Mouse (Mus musculus) midbrain, embryonic 10.5 days (tissue): ENCODE measurements around the gene Pum1. TPM values are rescaled to one million over a fixed set of nuclear protein-coding genes. Genes with fewer than 3 reads are reported as not detected.
A peak's percentile ranks its signal among the peaks of the same experiment; 100 is the strongest.

Source experiments
- DNase-seq: peaks from one replicate; pipeline ENCODE4 v3.0.0-alpha.2; 2017; ENCODE audit warnings: low spot score
- H3K27ac ChIP-seq: fragments of 300-500 bp; sonication (generic); replicated peaks from 2 replicates; pipeline ENCODE4 v1.5.1; 2016; ENCODE audit warnings: mild to moderate bottlenecking
- H3K27me3 ChIP-seq: fragments of 300-500 bp; sonication (generic); 2 replicates; pipeline ENCODE4 v1.6.1; 2016; ENCODE audit warnings: low read depth, mild to moderate bottlenecking; ENCODE audit not compliant: poor library complexity, severe bottlenecking
- H3K36me3 ChIP-seq: fragments of 300-500 bp; sonication (generic); 2 replicates; pipeline ENCODE4 v1.6.1; 2016; ENCODE audit warnings: mild to moderate bottlenecking, moderate library complexity
- H3K4me1 ChIP-seq: fragments of 300-500 bp; sonication (generic); 2 replicates; pipeline ENCODE4 v1.6.1; 2016
- H3K4me3 ChIP-seq: fragments of 300-500 bp; sonication (generic); 2 replicates; pipeline ENCODE4 v1.5.1; 2016; ENCODE audit warnings: mild to moderate bottlenecking, moderate library complexity
- H3K9me3 ChIP-seq: fragments of 300-500 bp; sonication (generic); replicated peaks from 2 replicates; pipeline ENCODE4 v1.6.1; 2016; ENCODE audit warnings: mild to moderate bottlenecking
- WGBS: fragments of 180-500 bp; shearing (Covaris S2); methylation state at CpG from one replicate; pipeline ENCODE4 v1.1.7; 2016; 5-methylcytosine and 5-hydroxymethylcytosine counted together
- polyA plus RNA-seq: library from polyadenylated mRNA; unstranded; fragments of >200 nt; fragmentation: Nextera tagmentation; extraction: Ambion mirVana; gene quantifications from 2 replicates; pipeline ENCODE4 v1.2.1, GENCODE M21; 2016

Gene Pum1
- polyA plus RNA-seq, 1 experiment from 2014 or later, result 117 TPM

- no peak overlapping the region; the same call in 1 of the 2 replicates for H3K27ac ChIP-seq
- 88% methylated on average over 8 of the region's 8 CpGs for WGBS
- no peaks in the 10 kb centered on the region for H3K27me3 ChIP-seq
- DNase-seq, result no peak
- H3K36me3 ChIP-seq, result peaks cover 16% of the 10 kb centered on the region
- peaks cover 47% of the 10 kb centered on the region for H3K4me1 ChIP-seq
- H3K9me3 ChIP-seq, result no peaks in the 10 kb centered on the region
- H3K4me3 ChIP-seq, result no peak overlapping the region
These were observed 152.7 kb downstream of the Pum1 start for GRCm38 (mm10) chr4:130815860-130816259.

- Histone ChIP-seq H3K36me3 (peaks cover 40% of the 10 kb centered on the region), H3K4me3 (no peak overlapping the region), H3K4me1 (peaks cover 8% of the 10 kb centered on the region), H3K27me3 (no peaks in the 10 kb centered on the region), H3K27ac (no peak overlapping the region), H3K9me3 (no peaks in the 10 kb centered on the region)
- WGBS, result 90% methylated on average over 3 of the region's 3 CpGs
- no peak for DNase-seq
These were observed 156.7 kb downstream of the Pum1 start for GRCm38 (mm10) chr4:130819806-130820205.

- 0 out of 2 replicates have a peak, but pooled peaks cover 3% of the 10 kb centered on the region for H3K4me1 ChIP-seq
- H3K27me3 ChIP-seq, result no peaks in the 10 kb centered on the region
- 91% methylated on average over 7 of the region's 7 CpGs for WGBS
- DNase-seq, result no peak
- H3K9me3 ChIP-seq, result no peaks in the 10 kb centered on the region
- H3K4me3 ChIP-seq, result no peak overlapping the region
- peak overlapping the region; percentile 57 for H3K27ac ChIP-seq
- H3K36me3 ChIP-seq, result peaks cover 40% of the 10 kb centered on the region
These were observed 157.6 kb downstream of the Pum1 start for GRCm38 (mm10) chr4:130820594-130821255.

- H3K27me3 ChIP-seq, result peaks cover 3% of the 10 kb centered on the region; the same call in 1 of the 2 replicates
- WGBS, result 10% methylated on average over 18 of the region's 18 CpGs
- DNase-seq, result peak; percentile 75
- peak overlapping the region; percentile 37 for H3K4me3 ChIP-seq
- H3K4me1 ChIP-seq, result peaks cover 29% of the 10 kb centered on the region
- H3K27ac ChIP-seq, result peak overlapping the region; percentile 80
- H3K9me3 ChIP-seq, result no peaks in the 10 kb centered on the region
- peaks cover 2% of the 10 kb centered on the region; the same call in 1 of the 2 replicates for H3K36me3 ChIP-seq
These were observed 165.9 kb downstream of the Pum1 start for GRCm38 (mm10) chr4:130828851-130829673.

Other genes with a start within 250 kb of the Pum1 start
- gene Nkain1, start 89.1 kb upstream of the Pum1 start, polyA plus RNA-seq, result 5.1 and 5.9 TPM in 2 replicates
- 21.3 and 28.5 TPM in 2 replicates for gene Sdc3, start 129.2 kb downstream of the Pum1 start, polyA plus RNA-seq
- 16.7 and 22.9 TPM in 2 replicates for gene Laptm5, start 249.8 kb downstream of the Pum1 start, polyA plus RNA-seq